Mouse (Mus musculus): ENCODE results near the gene Arhgap28. TPM values are rescaled to one million over a fixed set of nuclear protein-coding genes. Genes with fewer than 3 reads are reported as not detected.

Arhgap28 gene
- polyA plus RNA-seq, 1 experiment: 0.95 TPM

DNA sequence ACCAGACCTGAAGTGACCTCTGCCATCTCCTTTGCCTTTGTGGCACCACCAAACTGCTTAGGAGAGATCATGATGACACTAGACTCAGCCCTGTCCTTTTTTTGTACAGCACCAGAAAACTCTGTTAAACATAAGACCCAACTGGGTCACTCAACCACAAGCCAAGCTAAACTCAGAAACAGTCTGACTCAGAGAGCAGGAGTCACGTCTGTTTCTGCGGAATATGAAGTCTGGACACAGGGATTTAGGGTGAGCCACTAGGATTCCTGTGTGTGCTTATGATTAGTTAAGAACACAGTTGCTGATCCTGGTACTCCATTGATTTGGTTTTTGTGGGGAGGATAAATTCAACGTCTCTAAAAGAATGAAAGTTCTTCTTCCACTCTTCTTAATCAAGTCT is 23.3 kb downstream of the Arhgap28 start:
- no peaks in the 10 kb centered on the region for H3K4me1 ChIP-seq (ENCODE audit: control insufficient read depth, insufficient read depth, low read length)
- 84% methylated on average over 3 of the region's 3 CpGs for WGBS
- TF ChIP-seq CTCF (IDR thresholded peaks at IDR 0.05; ENCODE audit: control insufficient read depth, insufficient read depth, low read length) (no peak), POLR2A (IDR thresholded peaks at IDR 0.05; ENCODE audit: borderline replicate concordance, control insufficient read depth, low read depth, low read length) (no peak)
- H3K4me3 ChIP-seq (replicated peaks; ENCODE audit: control insufficient read depth, low read depth, low read length): no peak overlapping the region
- H3K27ac ChIP-seq (ENCODE audit: control insufficient read depth, insufficient read depth, low read depth, low read length, poor library complexity): no peak overlapping the region

DNA sequence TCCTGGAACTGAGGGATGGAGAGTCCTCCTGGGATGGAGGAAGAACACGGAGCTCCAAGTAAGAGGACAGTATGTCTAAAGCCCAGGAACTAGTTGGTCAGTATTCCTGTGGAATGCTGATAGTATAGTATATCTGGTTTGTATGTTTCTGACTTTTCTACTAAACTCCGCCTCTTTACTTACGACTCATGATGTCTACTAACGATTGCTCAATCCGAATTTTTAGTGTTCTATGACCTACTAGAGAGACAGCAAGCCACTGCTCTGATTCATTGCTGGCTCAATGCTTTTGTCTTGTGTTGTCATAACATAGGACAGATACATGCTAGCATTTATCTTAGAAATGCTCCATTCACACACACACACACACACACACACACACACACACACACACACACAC is 24.7 kb downstream of the Arhgap28 start:
- H3K27ac ChIP-seq (ENCODE audit: control insufficient read depth, insufficient read depth, low read depth, low read length, poor library complexity): no peak overlapping the region
- no peaks in the 10 kb centered on the region for H3K4me1 ChIP-seq (ENCODE audit: control insufficient read depth, insufficient read depth, low read length)
- WGBS: 79% methylated on average over 5 of the region's 5 CpGs
- no peak overlapping the region for H3K4me3 ChIP-seq (replicated peaks; ENCODE audit: control insufficient read depth, low read depth, low read length)
- TF ChIP-seq POLR2A (IDR thresholded peaks at IDR 0.05; ENCODE audit: borderline replicate concordance, control insufficient read depth, low read depth, low read length) (no peak), CTCF (IDR thresholded peaks at IDR 0.05; ENCODE audit: control insufficient read depth, insufficient read depth, low read length) (no peak)

DNA sequence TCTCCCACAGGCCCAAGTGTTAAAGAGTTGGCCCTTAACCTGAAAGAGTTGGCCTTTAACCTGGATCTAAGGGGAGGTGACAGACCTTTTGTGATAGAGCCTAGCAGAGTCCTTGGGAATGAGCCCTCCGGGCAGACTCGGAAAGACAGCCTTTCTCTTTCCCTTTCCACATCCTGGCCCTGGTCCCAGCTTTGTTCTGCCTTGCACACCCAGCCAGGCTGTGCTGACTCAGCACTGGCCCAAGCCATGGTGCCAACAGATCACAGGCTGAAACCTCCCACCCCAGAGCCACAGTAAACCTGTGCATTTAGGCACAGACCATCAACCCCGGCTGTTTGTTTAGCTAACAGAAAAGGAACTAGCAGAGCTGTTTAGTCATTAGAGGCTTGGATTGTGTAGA is 25.1 kb downstream of the Arhgap28 start:
- WGBS: 49% methylated on average over 3 of the region's 3 CpGs

DNA sequence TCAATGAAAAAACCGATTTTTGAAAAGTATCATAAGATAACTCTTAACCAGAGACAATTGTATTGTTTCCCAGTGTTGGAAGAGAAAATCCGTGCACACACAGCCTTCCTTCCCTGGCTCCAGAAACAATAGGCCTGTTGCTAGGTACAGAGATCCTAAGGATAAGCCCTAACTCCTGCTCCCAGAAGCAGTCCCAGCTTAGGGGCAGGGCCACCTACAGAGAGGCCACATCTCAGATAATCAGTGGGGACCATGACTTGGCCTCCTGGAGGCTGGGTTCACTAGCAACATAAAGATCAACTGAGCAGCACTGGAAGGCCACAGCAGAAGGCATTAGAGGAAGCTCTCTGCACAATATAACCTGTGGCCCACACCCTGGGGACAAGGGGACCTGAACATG is 27.5 kb downstream of the Arhgap28 start:
- H3K4me1 ChIP-seq (ENCODE audit: control insufficient read depth, insufficient read depth, low read length): no peaks in the 10 kb centered on the region

More for the DNA sequence above, 25.1 kb downstream of the Arhgap28 start:
- H3K4me1 ChIP-seq (ENCODE audit: control insufficient read depth, insufficient read depth, low read length): no peaks in the 10 kb centered on the region
- TF ChIP-seq POLR2A (IDR thresholded peaks at IDR 0.05; ENCODE audit: borderline replicate concordance, control insufficient read depth, low read depth, low read length) (no peak), CTCF (IDR thresholded peaks at IDR 0.05; ENCODE audit: control insufficient read depth, insufficient read depth, low read length) (no peak)
- no peak overlapping the region for H3K27ac ChIP-seq (ENCODE audit: control insufficient read depth, insufficient read depth, low read depth, low read length, poor library complexity)
- no peak overlapping the region for H3K4me3 ChIP-seq (replicated peaks; ENCODE audit: control insufficient read depth, low read depth, low read length)

DNA sequence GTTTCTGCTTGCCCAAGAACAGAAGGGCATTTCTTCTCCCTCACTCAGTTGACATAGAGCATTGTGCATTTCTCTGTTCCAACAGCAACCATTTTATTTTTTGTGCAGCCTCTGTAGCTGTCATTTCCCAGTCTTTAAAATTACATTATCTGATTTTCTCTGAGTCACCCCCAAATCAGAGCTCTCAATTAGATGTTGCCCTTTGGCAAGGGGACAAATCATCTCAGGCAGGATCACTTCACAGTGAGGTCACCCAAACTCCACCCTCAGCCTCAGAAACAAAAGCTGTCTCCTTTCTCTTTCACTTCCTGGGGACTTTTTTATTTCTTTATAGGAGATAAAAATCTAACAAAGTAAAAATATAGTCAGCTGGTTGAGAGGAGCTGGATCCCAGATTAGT is 27.9 kb downstream of the Arhgap28 start:
- TF ChIP-seq POLR2A (IDR thresholded peaks at IDR 0.05; ENCODE audit: borderline replicate concordance, control insufficient read depth, low read depth, low read length): no peak
- Histone ChIP-seq H3K4me1 (ENCODE audit: control insufficient read depth, insufficient read depth, low read length) (no peaks in the 10 kb centered on the region), H3K4me3 (replicated peaks; ENCODE audit: control insufficient read depth, low read depth, low read length) (no peak overlapping the region), H3K27ac (ENCODE audit: control insufficient read depth, insufficient read depth, low read depth, low read length, poor library complexity) (no peak overlapping the region)

More for the DNA sequence above, 27.5 kb downstream of the Arhgap28 start:
- TF ChIP-seq CTCF (IDR thresholded peaks at IDR 0.05; ENCODE audit: control insufficient read depth, insufficient read depth, low read length) (no peak), POLR2A (IDR thresholded peaks at IDR 0.05; ENCODE audit: borderline replicate concordance, control insufficient read depth, low read depth, low read length) (no peak)
- no peak overlapping the region for H3K27ac ChIP-seq (ENCODE audit: control insufficient read depth, insufficient read depth, low read depth, low read length, poor library complexity)
- H3K4me3 ChIP-seq (replicated peaks; ENCODE audit: control insufficient read depth, low read depth, low read length): no peak overlapping the region
- 64% methylated on average over 2 of the region's 2 CpGs for WGBS

DNA sequence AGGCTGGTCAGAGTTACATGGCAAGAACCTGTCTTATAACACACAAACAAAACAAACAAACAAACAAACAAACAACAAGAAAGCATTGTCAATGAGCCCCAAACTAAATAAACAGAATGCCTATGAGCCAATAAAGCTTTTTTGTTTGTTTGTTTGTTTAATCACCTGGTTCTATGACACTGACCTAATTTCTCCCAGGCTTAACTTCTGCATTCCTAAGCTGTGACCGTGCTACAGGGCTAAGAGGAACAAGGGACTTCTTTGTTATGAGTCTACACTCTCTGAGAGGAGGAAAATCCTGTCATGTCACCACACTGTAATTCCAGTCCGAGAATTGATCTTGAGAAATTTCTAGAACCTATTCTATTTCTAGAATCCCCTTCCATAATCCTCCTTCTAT is 29.2 kb downstream of the Arhgap28 start:
- 36% methylated on average over 2 of the region's 2 CpGs for WGBS
- H3K4me3 ChIP-seq (replicated peaks; ENCODE audit: control insufficient read depth, low read depth, low read length): no peak overlapping the region
- TF ChIP-seq POLR2A (IDR thresholded peaks at IDR 0.05; ENCODE audit: borderline replicate concordance, control insufficient read depth, low read depth, low read length): no peak
- H3K4me1 ChIP-seq (ENCODE audit: control insufficient read depth, insufficient read depth, low read length): no peaks in the 10 kb centered on the region
- H3K27ac ChIP-seq (ENCODE audit: control insufficient read depth, insufficient read depth, low read depth, low read length, poor library complexity): no peak overlapping the region

DNA sequence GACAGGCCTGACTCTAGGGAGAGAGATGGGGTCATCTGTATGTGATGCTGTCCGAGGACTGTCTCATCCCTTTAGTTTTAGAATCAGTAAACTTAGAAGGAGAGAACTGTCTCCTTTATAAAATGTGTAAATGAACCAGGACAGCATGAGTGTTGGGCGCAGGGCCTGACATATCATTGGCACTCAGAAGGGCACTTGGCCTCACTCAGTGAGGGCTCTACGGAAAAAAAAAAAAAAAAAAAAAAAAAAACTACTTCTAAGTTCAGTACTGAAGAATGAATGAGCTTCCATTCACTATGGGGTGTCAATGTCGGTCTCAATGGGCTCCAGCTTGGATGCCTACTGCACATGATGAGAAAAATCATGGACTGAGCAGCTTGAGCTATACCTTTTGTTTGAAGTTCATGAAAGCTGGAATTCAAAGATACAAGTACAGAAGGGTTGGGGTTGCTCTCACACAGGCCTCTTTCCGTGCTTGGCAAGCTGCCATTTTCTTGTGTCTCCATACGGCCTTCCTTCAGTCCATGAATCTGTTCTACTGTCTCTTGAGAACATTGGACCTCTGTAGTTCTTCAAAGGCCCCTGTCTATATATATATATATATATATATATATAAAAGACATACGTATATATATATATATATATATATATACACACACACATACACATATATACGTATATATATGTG is 36.9 kb downstream of the Arhgap28 start:
- Histone ChIP-seq H3K4me3 (replicated peaks; ENCODE audit: control insufficient read depth, low read depth, low read length) (no peak overlapping the region), H3K4me1 (ENCODE audit: control insufficient read depth, insufficient read depth, low read length) (no peaks in the 10 kb centered on the region), H3K27ac (ENCODE audit: control insufficient read depth, insufficient read depth, low read depth, low read length, poor library complexity) (no peak overlapping the region)
- TF ChIP-seq CTCF (IDR thresholded peaks at IDR 0.05; ENCODE audit: control insufficient read depth, insufficient read depth, low read length) (no peak), POLR2A (IDR thresholded peaks at IDR 0.05; ENCODE audit: borderline replicate concordance, control insufficient read depth, low read depth, low read length) (no peak)
- WGBS: 76% methylated on average over 8 of the region's 8 CpGs

DNA sequence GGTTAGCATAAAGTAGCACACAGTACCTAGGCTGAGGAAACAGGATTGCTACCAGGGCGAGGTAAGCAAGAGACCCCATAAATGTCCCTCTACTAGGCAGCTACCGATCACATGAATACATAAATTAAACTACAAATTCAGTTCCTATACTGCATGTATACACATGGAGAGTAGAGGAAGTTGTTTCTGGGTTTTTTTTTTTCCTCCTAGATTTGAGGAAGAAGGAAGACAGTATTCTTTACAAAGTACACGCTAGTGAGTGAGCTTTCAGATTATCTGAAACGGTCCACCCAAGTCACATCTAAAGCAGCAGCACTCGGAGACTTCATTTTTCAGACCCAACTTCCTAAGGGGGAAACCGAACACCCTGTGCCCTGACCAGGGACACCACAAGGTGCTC is 41.1 kb downstream of the Arhgap28 start:
- Histone ChIP-seq H3K4me3 (replicated peaks; ENCODE audit: control insufficient read depth, low read depth, low read length) (no peak overlapping the region), H3K27ac (ENCODE audit: control insufficient read depth, insufficient read depth, low read depth, low read length, poor library complexity) (no peak overlapping the region), H3K4me1 (ENCODE audit: control insufficient read depth, insufficient read depth, low read length) (no peaks in the 10 kb centered on the region)
- no peak for TF ChIP-seq POLR2A (IDR thresholded peaks at IDR 0.05; ENCODE audit: borderline replicate concordance, control insufficient read depth, low read depth, low read length)
- 43% methylated on average over 6 of the region's 6 CpGs for WGBS

DNA sequence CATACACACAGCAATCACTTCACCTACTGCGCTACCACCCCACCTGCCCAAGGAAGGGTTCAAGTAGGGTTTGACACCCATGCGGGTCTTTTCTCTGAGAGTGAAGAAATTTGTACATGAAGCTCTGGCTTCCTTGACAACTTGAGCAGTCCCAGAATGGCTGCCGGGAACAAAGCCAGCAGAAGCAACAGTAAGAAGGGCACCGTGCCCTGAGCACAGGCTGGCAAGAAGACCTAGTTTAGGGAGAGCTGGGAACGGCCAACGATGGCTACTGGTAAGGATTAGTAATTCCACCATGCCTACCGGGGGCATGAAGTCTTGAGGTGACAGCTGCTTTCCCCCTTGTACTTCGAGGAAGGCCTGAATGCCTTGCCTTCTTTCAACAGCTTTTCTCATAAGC is 41.9 kb downstream of the Arhgap28 start:
- TF ChIP-seq CTCF (IDR thresholded peaks at IDR 0.05; ENCODE audit: control insufficient read depth, insufficient read depth, low read length): no peak
- no peak for TF ChIP-seq POLR2A (IDR thresholded peaks at IDR 0.05; ENCODE audit: borderline replicate concordance, control insufficient read depth, low read depth, low read length)
- 85% methylated on average over 8 of the region's 8 CpGs for WGBS
- H3K4me3 ChIP-seq (replicated peaks; ENCODE audit: control insufficient read depth, low read depth, low read length): no peak overlapping the region
- no peaks in the 10 kb centered on the region; the same call in 1 of the 2 replicates for H3K4me1 ChIP-seq (ENCODE audit: control insufficient read depth, insufficient read depth, low read length)
- no peak overlapping the region for H3K27ac ChIP-seq (ENCODE audit: control insufficient read depth, insufficient read depth, low read depth, low read length, poor library complexity)
